Mouse (Mus musculus): ENCODE data around the gene Rab29. TPM values are rescaled to one million over a fixed set of nuclear protein-coding genes. Genes with fewer than 3 reads are reported as not detected.
A peak's percentile ranks its signal among the peaks of the same experiment; 100 is the strongest.
"Not testable (repeated sequence)": the region's sequence is repeated elsewhere in the genome, so short reads cannot be mapped to it uniquely, and the experiment has no call there.

Rab29 gene
- total RNA-seq (2021): 1 to 10 TPM; 7.2 to 9.1 TPM
- long read RNA-seq, experiment 1, partial matches to known transcripts: 0 of 1 reads
- long read RNA-seq, experiment 1, other reads (novel, unspliced or antisense): 1 of 1 reads
- long read RNA-seq, experiment 2, partial matches to known transcripts: 0 of 2 reads
- long read RNA-seq, experiment 2, other reads (novel, unspliced or antisense): 1 of 2 reads

DNA sequence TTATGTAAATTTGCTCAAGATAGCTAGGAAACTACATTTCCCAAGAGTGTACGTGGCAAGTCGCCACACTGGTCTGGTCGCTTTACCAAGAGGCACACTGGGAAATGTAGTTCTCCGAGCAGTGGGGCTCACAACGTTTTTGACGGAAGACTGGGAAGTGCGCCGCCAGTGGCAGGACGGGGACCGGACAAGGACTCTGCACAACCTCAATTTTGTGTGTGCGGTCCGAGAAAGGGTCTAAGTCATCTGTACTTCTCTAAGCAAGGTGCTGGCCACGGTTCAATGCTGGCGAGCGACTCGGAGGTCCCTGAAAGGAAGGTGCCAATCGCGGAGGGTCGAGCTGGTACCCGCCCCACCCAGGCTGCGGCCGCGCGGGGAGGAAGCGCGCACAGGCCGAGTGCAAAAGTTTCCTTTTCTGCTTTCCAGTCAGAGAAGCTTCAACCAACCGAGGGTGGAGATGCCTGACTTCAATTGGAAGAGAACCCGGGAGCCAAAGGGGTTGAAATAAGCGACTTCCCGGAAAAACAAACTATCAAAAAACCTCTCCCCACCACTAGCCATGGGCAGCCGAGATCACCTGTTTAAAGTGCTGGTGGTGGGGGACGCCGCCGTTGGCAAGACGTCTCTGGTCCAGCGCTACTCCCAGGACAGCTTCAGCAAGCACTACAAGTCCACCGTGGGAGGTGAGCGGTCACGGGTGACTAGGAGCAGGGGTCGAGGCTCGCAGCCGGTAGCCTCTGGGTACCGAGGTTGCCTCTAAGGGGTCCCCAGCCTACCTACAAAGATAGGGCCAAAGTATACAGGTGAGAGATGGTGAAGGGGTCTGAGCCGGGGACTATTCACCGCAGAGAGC lies at the start of gene Rab29:
Gene Rab29, plus strand, starts transcription at position 132 of the 853 bp plus-strand sequence.
- peak; percentile 90 to 93 for DNase-seq (ENCODE audit: low spot score in 2 of 2)
- H3K27ac ChIP-seq: peak within 1 kb of the TSS; percentile 67

GRCm38 (mm10) chr1:131820353-131820752 lies 46.7 kb upstream of the Rab29 start:
- H3K4me3 ChIP-seq; DNase-seq (ENCODE audit: low spot score in 2 of 2): not testable (repeated sequence)
- H3K27ac ChIP-seq: peak overlapping the region; percentile 74

More for the DNA sequence above, at the start of gene Rab29:
- peak; percentile 96 for TF ChIP-seq CTCF (conservative IDR thresholded peaks at IDR 0.05)
- peak within 1 kb of the TSS; percentile 78 for H3K4me3 ChIP-seq

- DNase-seq (ENCODE audit: low spot score in 2 of 2): peak; percentile 59 to 65
- peak overlapping the region; percentile 74 for H3K27ac ChIP-seq
Measured at GRCm38 (mm10) chr1:131820887-131821328, 46.1 kb upstream of the Rab29 start.

GRCm38 (mm10) chr1:131822292-131822691 lies 44.7 kb upstream of the Rab29 start:
- H3K27ac ChIP-seq: no peak overlapping the region
- no peak for TF ChIP-seq CTCF (conservative IDR thresholded peaks at IDR 0.05)
- no peak overlapping the region for H3K4me3 ChIP-seq
- DNase-seq (ENCODE audit: low spot score in 2 of 2): no peak

More at GRCm38 (mm10) chr1:131820887-131821328, 46.1 kb upstream of the Rab29 start:
- no peak overlapping the region for H3K4me3 ChIP-seq
- TF ChIP-seq CTCF (conservative IDR thresholded peaks at IDR 0.05): no peak

GRCm38 (mm10) chr1:131822856-131823492 lies 44.0 kb upstream of the Rab29 start:
- TF ChIP-seq CTCF (conservative IDR thresholded peaks at IDR 0.05): no peak
- no peak for DNase-seq (ENCODE audit: low spot score in 2 of 2)
- Histone ChIP-seq H3K27ac (no peak overlapping the region), H3K4me3 (no peak overlapping the region)

GRCm38 (mm10) chr1:131823563-131823962 lies 43.5 kb upstream of the Rab29 start:
- no peak overlapping the region for H3K4me3 ChIP-seq
- no peak overlapping the region for H3K27ac ChIP-seq
- no peak for DNase-seq (ENCODE audit: low spot score in 2 of 2)
- TF ChIP-seq CTCF (conservative IDR thresholded peaks at IDR 0.05): no peak

DNA sequence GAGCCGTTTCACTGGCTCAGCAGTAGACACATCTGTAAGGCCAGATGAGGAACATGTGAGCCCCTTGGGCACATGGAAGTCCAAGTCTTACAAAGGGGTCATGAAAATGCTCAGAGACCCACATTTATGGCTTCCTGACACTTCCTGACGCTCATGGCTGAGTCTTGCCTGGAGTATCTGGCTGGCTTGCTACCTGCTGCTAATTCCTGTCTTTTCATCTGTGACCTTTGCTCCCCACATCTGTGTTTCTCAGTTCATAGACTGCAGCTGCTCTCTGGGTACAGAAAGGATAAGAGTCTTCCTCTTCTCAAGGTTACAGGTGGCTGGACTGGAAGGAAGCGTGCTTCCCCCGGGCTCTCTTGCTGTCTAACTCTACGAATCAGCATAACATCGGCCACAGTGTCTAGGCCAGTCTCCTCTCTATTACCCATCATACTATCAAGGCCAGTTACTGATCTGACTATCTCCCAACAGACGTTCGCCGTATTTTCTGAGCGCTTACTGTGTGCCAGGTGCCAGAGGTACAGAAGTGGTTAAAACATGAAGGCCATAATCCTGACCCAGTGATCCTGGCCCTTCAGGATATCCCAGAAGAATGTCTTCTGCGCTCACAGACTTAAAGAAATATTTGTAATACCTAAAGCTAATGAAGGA lies 42.4 kb upstream of the Rab29 start:
- no peak for TF ChIP-seq CTCF (conservative IDR thresholded peaks at IDR 0.05)
- Histone ChIP-seq H3K4me3 (no peak overlapping the region), H3K27ac (no peak overlapping the region)
- no peak for DNase-seq (ENCODE audit: low spot score in 2 of 2)

DNA sequence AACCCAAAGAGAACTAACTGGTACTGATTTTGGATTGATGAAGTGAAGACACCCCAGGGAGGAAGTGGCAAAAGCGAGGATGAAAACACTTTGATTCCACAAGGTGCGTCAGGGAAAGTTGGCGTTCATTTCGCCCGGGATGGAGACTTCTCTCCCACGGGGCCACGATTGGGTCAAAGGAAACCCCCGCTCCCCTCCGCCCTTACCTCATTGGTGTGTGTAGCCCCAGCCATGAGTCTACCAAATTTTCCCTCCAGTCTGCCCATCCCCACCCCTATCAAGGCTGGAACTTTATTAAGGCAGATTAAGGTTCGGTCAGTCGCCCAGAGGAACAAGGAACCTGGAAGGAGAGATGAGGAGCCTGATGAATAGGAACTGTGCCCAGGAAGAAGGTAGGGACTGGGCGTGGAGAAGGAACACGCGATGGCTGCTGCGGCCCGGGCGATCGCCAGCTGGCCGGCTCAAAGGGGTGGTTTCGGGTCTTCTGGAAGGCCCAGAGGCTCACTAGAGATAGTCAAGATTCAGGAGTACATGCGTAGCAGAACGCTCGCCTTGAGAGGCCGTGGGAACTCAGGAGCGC lies 39.7 kb upstream of the Rab29 start, which contains the start of gene Slc41a1:
Gene Slc41a1, plus strand, starts transcription at position 287 of the 580 bp plus-strand sequence.
- TF ChIP-seq CTCF (conservative IDR thresholded peaks at IDR 0.05): no peak
- Histone ChIP-seq H3K4me3 (peak within 1 kb of the TSS; percentile 83), H3K27ac (peak within 1 kb of the TSS; percentile 96)
- no peak for DNase-seq (ENCODE audit: low spot score in 2 of 2)

DNA sequence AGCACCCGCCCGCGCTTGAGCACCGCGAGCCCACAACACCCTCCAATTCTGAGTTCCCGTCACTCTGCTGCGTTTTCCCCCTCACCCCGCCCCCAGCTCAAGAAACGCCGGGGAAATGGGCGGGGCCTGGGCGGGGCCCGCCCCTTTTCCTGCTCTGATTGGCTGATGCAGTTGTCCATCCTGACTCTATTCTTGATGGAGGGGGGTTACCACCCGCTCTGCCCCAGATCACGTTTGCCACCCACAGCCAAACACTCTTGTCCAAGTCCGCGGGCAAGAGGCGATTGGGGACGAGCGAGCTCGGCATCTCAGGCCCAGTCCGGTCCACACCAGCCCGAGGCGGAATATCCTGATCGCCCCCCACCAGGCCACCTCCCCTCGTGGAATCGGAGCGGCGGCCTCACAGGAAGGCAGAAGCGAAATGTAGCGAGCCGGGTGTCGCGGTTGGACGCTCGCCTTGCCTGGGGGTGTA lies 39.2 kb upstream of the Rab29 start:
- H3K27ac ChIP-seq: peak overlapping the region; percentile 96
- H3K4me3 ChIP-seq: peak overlapping the region; percentile 83
- no peak for TF ChIP-seq CTCF (conservative IDR thresholded peaks at IDR 0.05)
- DNase-seq (ENCODE audit: low spot score in 2 of 2): peak; percentile 93 to 94

GRCm38 (mm10) chr1:131828297-131829126 lies 38.5 kb upstream of the Rab29 start:
- TF ChIP-seq CTCF (conservative IDR thresholded peaks at IDR 0.05): no peak
- Histone ChIP-seq H3K4me3 (peak overlapping the region; percentile 83), H3K27ac (peak overlapping the region; percentile 96)
- peak in 1 of 2 experiments; percentile 39 for DNase-seq (ENCODE audit: low spot score in 2 of 2)

DNA sequence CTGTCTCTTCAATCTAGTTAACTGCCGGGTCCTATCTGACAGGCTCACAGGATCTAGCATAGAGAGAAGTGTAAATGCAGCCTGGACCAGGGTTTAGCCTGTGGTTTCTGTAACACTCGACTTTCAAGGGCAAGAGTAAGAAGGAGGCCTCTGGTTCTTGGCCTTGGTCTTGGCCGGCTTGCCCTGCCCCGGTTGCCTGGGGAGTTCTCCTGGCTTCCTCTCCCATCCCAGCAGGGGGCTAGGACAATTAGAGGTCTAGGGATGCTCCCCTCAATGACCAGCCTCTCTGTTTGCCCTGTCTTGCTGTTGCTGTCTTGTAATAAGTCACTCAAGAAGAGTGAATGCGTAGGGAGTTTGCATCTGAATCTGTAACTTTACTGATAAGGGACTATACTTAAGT lies 37.7 kb upstream of the Rab29 start:
- Histone ChIP-seq H3K4me3 (peak overlapping the region; percentile 83), H3K27ac (peak overlapping the region; percentile 96)
- TF ChIP-seq CTCF (conservative IDR thresholded peaks at IDR 0.05): no peak
- DNase-seq (ENCODE audit: low spot score in 2 of 2): no peak
